Mouse (Mus musculus) intestine, postnatal 0 days (tissue): ENCODE measurements at regions not wholly inside any gene's neighbourhood (a gene's known extent, or its start where the extent isn't known, plus 50 kb on each side); places are given as distances from the start of the nearest gene placed in this dataset.

Experiments
- ATAC-seq: fragments of 200-750 bp; cut with Nextera tagmentation; 2 replicates; pipeline ENCODE4 v1.8.0; 2017; ENCODE audit warnings: mild to moderate bottlenecking, moderate TSS enrichment, moderate library complexity
- H3K27ac ChIP-seq: fragments of 300-500 bp; sonication (generic); 2 replicates; pipeline ENCODE4 v1.5.1; 2014; ENCODE audit warnings: mild to moderate bottlenecking, low read depth, low read length, moderate library complexity
- H3K27me3 ChIP-seq: fragments of 300-500 bp; sonication (generic); replicated peaks from 2 replicates; pipeline ENCODE4 v1.6.1; 2014; ENCODE audit warnings: low read length, mixed read lengths; ENCODE audit not compliant: control insufficient read depth, insufficient read depth
- H3K36me3 ChIP-seq: fragments of 300-500 bp; sonication (generic); 2 replicates; pipeline ENCODE4 v1.6.1; 2014; ENCODE audit warnings: mild to moderate bottlenecking, moderate library complexity; ENCODE audit not compliant: control insufficient read depth, insufficient read depth
- H3K4me1 ChIP-seq: fragments of 300-500 bp; sonication (generic); replicated peaks from 2 replicates; pipeline ENCODE4 v1.6.1; 2014; ENCODE audit warnings: antibody characterized with exemption, low read length, mixed read lengths; ENCODE audit not compliant: control insufficient read depth, insufficient read depth
- H3K4me2 ChIP-seq: fragments of 300-500 bp; sonication (generic); replicated peaks from 2 replicates; pipeline ENCODE4 v1.6.1; 2014; ENCODE audit warnings: low read depth, mild to moderate bottlenecking, moderate library complexity
- H3K4me3 ChIP-seq: fragments of 300-500 bp; sonication (generic); 2 replicates; pipeline ENCODE4 v1.5.1; 2014; ENCODE audit warnings: low read depth, low read length
- H3K9ac ChIP-seq: fragments of 300-500 bp; sonication (generic); 2 replicates; pipeline ENCODE4 v1.6.1; 2014; ENCODE audit warnings: mild to moderate bottlenecking, low read depth, low read length
- H3K9me3 ChIP-seq: fragments of 300-500 bp; sonication (generic); 2 replicates; pipeline ENCODE4 v1.6.1; 2016; ENCODE audit warnings: mixed run types; ENCODE audit not compliant: control insufficient read depth
- CTCF ChIP-seq: sonication (generic); IDR thresholded peaks from 2 replicates; pipeline ENCODE4 v1.5.1; 2016; ENCODE audit warnings: low read depth, mild to moderate bottlenecking, control low read depth, antibody characterized with exemption, moderate library complexity

DNA sequence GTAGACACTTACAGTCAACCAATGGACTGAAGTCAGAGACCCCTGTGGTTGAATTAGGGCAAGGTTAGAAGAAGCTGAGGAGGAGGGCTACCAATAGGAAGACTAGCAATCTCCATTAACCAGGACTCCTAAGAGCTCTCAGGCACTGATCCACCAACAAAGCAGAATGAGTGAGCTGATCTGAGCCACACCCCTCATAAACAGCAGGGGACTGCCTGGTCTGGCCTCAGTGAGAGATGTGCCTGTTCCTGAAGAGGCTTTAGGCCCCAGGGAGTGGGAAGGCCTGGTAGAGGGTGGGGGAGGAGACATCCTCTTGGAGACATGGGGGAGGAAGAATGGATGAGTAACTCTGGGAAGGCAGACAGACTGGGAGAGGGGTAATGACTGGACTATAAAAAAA is 1445.6 kb upstream of the Acvr2a start:
- no peaks in the 10 kb centered on the region for H3K9me3 ChIP-seq
- no peak overlapping the region for H3K4me2 ChIP-seq
- H3K4me3 ChIP-seq: no peak overlapping the region
- H3K27ac ChIP-seq: no peak overlapping the region
- TF ChIP-seq CTCF: no peak
- no peaks in the 10 kb centered on the region for H3K27me3 ChIP-seq
- no peak overlapping the region for H3K9ac ChIP-seq
- ATAC-seq: no peak
- H3K4me1 ChIP-seq: no peaks in the 10 kb centered on the region
- H3K36me3 ChIP-seq: no peaks in the 10 kb centered on the region
